Mouse (Mus musculus) left cerebral cortex, adult 2 months (tissue): ENCODE measurements around the gene Tmem104. TPM values are rescaled to one million over a fixed set of nuclear protein-coding genes. Genes with fewer than 3 reads are reported as not detected.

Experiments used
- DNase-seq, 2 experiments: peaks; one replicate each; pipeline ENCODE4 v3.0.0; 2021 to 2022; ENCODE audit warnings: low spot score in 2 of 2, mixed read lengths in 1 of 2; ENCODE audit errors: extremely low spot score in 1 of 2
- H3K27ac ChIP-seq: fragments of 200-600 bp; 2 replicates; pipeline ENCODE4 v1.8.1; 2022
- H3K4me3 ChIP-seq: fragments of 200-600 bp; 2 replicates; pipeline ENCODE4 v1.8.1; 2022
- CTCF ChIP-seq: fragments of 200-600 bp; IDR thresholded peaks from 2 replicates; pipeline ENCODE4 v1.8.1; 2022; ENCODE audit warnings: antibody characterized with exemption, mild to moderate bottlenecking, moderate library complexity
- intact Hi-C: fragments of 180-260 bp; cut with DNase I; formaldehyde crosslinking; loops from one replicate; pipeline ENCODE4 v1.15.1; 2025
- total RNA-seq, 2 experiments: library from RNA; stranded (reverse); gene quantifications; 2 replicates each; pipeline ENCODE4 v1.2.3; 2021

Tmem104 gene
- total RNA-seq, 2 experiments from 2014 or later, result 16.2 to 16.8 TPM

DNA sequence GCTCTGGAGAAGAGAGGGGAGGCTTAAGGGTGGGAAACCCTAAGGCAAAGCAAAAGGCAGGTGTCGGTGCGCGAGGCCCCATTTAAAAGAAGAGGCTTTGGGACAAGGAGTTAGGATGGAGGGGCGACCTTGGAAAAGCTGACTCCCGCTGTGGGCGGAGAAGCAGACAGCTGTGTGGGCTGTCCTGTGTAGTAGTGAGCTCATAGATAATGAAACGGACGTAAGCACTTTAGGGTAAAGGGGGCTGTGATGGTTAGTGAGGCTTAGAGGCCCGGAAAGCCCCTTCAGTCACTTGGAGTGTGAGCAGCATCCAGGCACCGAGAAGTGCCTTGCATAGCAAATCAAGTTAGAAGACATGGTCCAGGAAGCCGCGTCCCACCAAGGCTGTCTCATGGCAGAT is 406 bp downstream of the Tmem104 start, which contains the start of gene Nat9:
Gene Nat9, minus strand, starts transcription at position 167 of the 400 bp plus-strand sequence.
- H3K27ac ChIP-seq, result peak within 1 kb of the TSS; percentile 88
- intact Hi-C loops, result no loop called here

DNA sequence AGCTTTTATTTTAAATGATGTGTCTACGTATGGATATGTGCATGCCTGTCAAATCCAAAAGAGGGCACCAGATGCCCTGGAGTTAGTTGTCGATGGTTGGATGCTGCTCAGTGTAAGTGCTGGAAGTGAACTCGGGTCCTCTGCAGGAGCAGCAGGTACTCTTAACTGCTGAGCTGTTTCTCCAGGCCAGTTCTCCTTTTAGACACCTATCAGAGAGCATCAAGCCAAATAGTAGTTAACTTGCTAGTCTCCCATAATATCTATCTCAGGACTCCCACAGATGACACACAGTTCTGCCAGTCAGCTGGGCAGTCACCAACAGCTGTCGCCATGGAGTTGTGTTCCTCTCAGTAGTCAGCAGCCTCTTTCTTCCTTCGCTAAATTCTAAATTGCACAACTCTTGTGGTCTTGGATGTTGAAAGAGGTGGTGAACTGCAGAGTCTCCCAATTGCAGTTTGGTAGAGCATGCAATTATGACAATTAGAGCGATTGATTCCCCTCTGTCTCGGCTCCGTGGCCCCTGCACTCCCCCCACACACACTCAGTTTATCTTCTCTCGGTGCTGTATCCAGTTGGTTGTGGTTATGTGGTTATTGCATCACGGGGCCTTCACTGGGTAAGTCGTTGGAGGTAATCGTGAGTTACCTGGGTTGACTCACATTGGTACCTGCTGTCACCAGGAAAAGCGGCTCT is 1.4 kb downstream of the Tmem104 start:
- no peak overlapping the region for H3K27ac ChIP-seq
- no peak for DNase-seq
- TF ChIP-seq CTCF, result no peak
- H3K4me3 ChIP-seq, result no peak overlapping the region
- intact Hi-C loops, result no loop called here

More for the DNA sequence above, 406 bp downstream of the Tmem104 start, which contains the start of gene Nat9:
- peak within 1 kb of the TSS; percentile 69 for H3K4me3 ChIP-seq
- no peak for TF ChIP-seq CTCF
- DNase-seq, result no peak

DNA sequence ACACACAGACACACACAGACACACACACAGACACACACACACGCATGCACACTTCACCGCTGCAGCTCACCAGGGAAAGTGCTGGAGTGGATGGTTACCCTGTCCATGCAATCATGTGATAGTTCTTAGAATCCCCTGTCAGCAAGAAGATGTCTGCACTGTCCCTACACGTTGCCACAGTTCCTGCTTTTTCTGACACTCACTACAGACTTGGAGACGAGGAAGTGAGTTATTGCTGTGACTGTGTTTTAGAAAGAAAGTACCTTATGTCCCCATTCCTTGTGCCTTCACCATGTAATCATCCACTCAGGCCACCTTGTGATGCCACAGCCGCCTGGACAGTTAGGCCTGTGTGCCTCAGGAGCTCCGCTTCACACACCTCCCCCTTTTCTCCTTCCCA is 2.0 kb downstream of the Tmem104 start:
- no peak for DNase-seq
- intact Hi-C loops, result no loop called here
- TF ChIP-seq CTCF, result no peak
- no peak overlapping the region for H3K27ac ChIP-seq
- H3K4me3 ChIP-seq, result no peak overlapping the region

DNA sequence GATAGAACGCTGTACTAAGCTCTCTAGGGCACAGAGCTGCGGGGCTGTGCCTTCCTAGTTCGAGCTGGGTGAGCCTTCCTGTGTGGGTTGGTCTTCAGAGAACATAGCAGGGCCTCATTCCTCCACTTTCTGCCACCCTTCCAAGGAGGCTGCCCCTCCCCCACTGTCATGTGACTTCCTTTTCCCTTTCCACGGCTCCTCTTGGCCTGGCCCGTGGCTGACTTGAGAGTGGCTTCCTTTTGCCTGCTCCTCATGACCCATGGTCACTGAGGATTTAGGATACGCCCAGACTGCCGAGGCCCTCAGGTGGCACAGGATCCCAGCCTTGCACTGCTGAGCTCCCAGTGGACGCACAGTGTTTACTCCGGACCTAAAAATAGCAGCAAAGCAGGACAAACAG is 4.9 kb downstream of the Tmem104 start:
- intact Hi-C loops, result no loop called here
- no peak for TF ChIP-seq CTCF

GRCm38 (mm10) chr11:115194693-115195092 is 7.4 kb downstream of the Tmem104 start:
- intact Hi-C loops, result no loop called here

More for the DNA sequence above, 4.9 kb downstream of the Tmem104 start:
- no peak for DNase-seq
- no peak overlapping the region for H3K4me3 ChIP-seq
- H3K27ac ChIP-seq, result no peak overlapping the region

DNA sequence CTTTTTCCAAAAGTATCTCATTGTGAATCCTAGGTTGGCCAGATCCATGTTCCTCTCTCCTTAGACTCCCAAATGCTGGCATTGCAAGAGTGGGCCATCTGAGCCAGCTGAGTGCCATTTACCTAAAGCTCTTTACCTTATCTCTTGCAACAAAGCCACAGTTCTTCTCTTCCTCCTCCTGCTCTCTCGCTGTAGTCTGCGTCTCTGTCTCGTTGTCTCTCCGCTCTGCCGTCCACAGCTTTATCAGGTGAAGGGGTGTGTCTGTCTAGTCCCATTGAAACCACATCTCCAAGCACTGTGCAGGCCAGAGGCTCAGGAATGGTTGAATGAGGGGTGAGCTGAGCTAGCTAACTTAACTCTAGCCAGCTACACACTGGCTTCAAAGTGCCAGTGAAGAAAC is 8.6 kb downstream of the Tmem104 start:
- Histone ChIP-seq H3K4me3 (no peak overlapping the region), H3K27ac (no peak overlapping the region)
- TF ChIP-seq CTCF, result no peak
- intact Hi-C loops, result no loop called here
- DNase-seq, result no peak

More at GRCm38 (mm10) chr11:115194693-115195092, 7.4 kb downstream of the Tmem104 start:
- no peak overlapping the region for H3K27ac ChIP-seq
- H3K4me3 ChIP-seq, result no peak overlapping the region
- no peak for TF ChIP-seq CTCF
- DNase-seq, result no peak

DNA sequence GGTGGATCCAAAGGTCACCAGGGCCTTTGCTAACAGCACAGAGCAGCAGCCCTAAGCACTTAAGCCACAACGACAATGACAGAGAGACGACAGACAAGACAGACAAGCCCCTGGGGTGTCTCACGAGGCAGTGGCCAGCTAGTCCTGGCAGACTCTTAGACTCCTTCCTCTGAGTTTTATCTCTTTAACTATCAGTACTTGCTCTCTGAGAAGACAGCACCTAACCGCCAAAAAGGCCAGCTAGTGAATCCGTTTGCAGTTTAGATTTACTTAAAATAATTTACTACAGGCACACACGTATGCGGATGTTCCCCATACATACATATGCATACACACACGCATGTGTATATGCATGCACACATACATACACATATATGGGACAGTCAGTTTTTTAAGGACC is 10.3 kb downstream of the Tmem104 start:
- TF ChIP-seq CTCF, result no peak
- intact Hi-C loops, result no loop called here
- Histone ChIP-seq H3K27ac (no peak overlapping the region), H3K4me3 (no peak overlapping the region)
- DNase-seq, result no peak

DNA sequence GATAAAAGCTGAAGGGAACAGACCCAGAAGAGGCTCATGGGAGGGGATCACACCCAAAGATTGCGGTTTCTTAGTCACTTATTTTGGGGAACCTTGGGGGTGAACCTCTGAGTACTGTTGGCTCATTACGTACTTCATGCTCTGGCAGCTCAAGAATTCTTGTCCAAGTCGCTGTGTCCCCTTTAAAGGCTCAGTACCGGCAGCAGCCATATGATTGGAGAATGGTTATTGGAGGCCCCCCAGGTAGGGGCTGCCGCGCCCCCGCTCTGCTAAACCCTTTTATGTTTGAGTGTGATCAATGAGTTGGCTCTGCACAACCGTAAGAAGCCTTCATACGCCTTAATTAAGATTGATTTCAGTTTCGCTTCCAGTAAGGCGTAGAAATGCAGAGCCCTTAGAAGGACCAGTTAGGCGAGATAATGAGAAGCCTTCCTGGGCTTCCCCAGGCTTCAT is 11.7 kb downstream of the Tmem104 start:
- Histone ChIP-seq H3K4me3 (no peak overlapping the region), H3K27ac (no peak overlapping the region)
- no peak for TF ChIP-seq CTCF
- intact Hi-C loops, result no loop called here
- DNase-seq, result no peak

DNA sequence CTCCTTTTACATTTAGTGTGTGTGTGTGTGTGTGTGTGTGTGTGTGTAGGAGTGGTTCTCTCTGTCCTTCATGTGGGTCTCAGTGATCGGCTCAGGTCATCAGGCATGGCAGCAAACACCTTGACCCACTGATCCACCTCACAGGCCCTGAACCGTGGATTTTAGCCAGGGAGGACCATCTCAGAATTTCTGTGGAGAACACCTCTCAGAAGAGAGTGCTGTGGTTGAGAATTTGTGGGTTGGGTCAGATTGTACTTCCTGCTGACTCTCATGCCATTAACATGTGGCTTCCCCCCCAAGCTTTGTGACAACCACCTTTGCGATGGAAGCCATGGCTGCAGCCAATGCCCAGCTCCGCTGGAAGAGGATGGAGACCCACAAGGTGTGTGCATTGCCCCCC is 13.2 kb downstream of the Tmem104 start:
- no peak for TF ChIP-seq CTCF
- H3K4me3 ChIP-seq, result no peak overlapping the region
- DNase-seq, result no peak
- intact Hi-C loops, result loop anchor here (5.0 kb wide), 1 partner anchor 152 kb away; no protein-coding TSS in a partner anchor
- H3K27ac ChIP-seq, result no peak overlapping the region

DNA sequence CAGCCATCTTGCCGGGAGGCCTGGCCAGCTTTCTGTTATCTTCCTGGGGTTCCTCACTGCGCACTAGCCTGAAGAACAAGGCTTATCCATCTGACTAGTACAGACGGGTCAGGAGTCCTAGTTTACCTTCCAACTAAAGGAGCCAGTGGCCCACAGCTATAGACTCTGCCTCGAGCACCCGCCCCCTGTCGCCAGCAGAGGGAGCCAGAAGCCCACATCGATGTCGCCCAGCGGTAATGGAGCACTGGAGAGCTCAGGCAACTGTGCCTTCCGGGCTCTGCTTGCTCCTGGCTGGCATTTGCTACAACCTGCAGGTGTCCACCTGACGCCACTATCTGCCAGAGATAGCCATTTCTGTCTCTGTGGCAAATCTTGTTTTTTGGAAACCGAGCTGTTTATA is 15.0 kb downstream of the Tmem104 start:
- Histone ChIP-seq H3K4me3 (no peak overlapping the region), H3K27ac (no peak overlapping the region)
- peak; percentile 76 to 83 for DNase-seq
- peak; percentile 97 for TF ChIP-seq CTCF
- intact Hi-C loops, result loop anchor here (1.0 to 5.0 kb wide), 2 partner anchors 68 to 150 kb away; no protein-coding TSS in a partner anchor

DNA sequence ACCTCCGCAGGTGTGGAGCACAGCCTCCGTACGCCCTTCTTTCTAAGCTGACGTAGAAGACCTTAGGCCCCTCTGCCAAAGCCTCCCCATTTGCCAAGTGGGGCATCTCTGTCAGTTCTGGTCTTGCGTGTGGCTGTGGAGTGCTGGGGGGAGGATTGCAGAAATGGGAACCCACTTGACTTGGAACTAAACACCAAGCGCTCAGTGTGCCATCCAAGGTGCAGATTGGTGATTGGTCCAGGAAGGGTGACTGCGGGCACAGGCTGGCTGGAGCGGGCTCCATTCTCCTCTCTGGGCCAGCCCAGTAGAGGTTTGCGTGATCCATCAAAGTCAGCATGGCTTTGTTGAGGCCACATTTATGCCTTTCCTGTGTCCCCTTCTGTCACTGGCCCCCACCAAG is 15.5 kb downstream of the Tmem104 start:
- intact Hi-C loops, result loop anchor here (1.0 to 5.0 kb wide), 2 partner anchors 68 to 150 kb away; no protein-coding TSS in a partner anchor
- TF ChIP-seq CTCF, result no peak

GRCm38 (mm10) chr11:115208126-115208525 is 20.8 kb downstream of the Tmem104 start:
- H3K27ac ChIP-seq, result no peak overlapping the region
- no peak for TF ChIP-seq CTCF
- intact Hi-C loops, result loop anchor here (2.0 kb wide), 1 partner anchor 23 kb away; no protein-coding TSS in a partner anchor

More for the DNA sequence above, 15.5 kb downstream of the Tmem104 start:
- H3K27ac ChIP-seq, result no peak overlapping the region
- no peak for DNase-seq
- H3K4me3 ChIP-seq, result no peak overlapping the region

More at GRCm38 (mm10) chr11:115208126-115208525, 20.8 kb downstream of the Tmem104 start:
- H3K4me3 ChIP-seq, result no peak overlapping the region
- DNase-seq, result no peak
